Mouse (Mus musculus): Measurements from ENCODE around the gene Tmem161b.

GRCm38 (mm10) chr13:84299445-84300053 lies 77.5 kb downstream of the Tmem161b start:
- no peak for TF ChIP-seq GABPA (IDR thresholded peaks at IDR 0.05; ENCODE audit: low read depth, low read length)
- TF ChIP-seq CTCF (IDR thresholded peaks at IDR 0.05 in 2 of 3, conservative IDR thresholded peaks at IDR 0.05 in 1 of 3; ENCODE audit: control insufficient read depth in 1 of 3, insufficient read depth in 1 of 3, low read depth in 2 of 3, low read length in 3 of 3, poor library complexity in 1 of 3, severe bottlenecking in 1 of 3), result no peak
- TF ChIP-seq GATA1 (IDR thresholded peaks at IDR 0.05; ENCODE audit: low read depth, low read length), result no peak
- TF ChIP-seq EP300 (IDR thresholded peaks at IDR 0.05; ENCODE audit: low read depth in 1 of 2, low read length in 2 of 2), result no peak
- no peak for TF ChIP-seq MEF2A (IDR thresholded peaks at IDR 0.05; ENCODE audit: extremely low read depth, insufficient replicate concordance, low read depth, low read length, poor library complexity, severe bottlenecking)
- TF ChIP-seq TAL1 (IDR thresholded peaks at IDR 0.05; ENCODE audit: low read length), result no peak
- TF ChIP-seq SMC3 (IDR thresholded peaks at IDR 0.05; ENCODE audit: low read depth, low read length), result no peak
